ENCODE assay signal across 14 mouse cellular contexts in genomic region chr7:63644002-63644401, GRCm38 (mm10).
"Had no signal": no experiment of that assay in that cellular context is flagged by ENCODE, and none has a peak within 500 bp of the region (broad histone marks: within the 10 kb centered on the region; RNA-seq: fewer than 3 reads in every experiment).

No protein-coding gene starts in this region.

- H3K4me2 ChIP-seq: embryonic facial prominence, embryonic 12.5 days; embryonic facial prominence, embryonic 13.5 days; embryonic facial prominence, embryonic 15.5 days; forebrain, embryonic 12.5 days; forebrain, embryonic 13.5 days; forebrain, embryonic 15.5 days had no signal

- H3K27me3 ChIP-seq: embryonic facial prominence, embryonic 12.5 days; embryonic facial prominence, embryonic 13.5 days; embryonic facial prominence, embryonic 15.5 days; forebrain, embryonic 12.5 days; forebrain, embryonic 13.5 days; forebrain, embryonic 15.5 days had no signal

- H3K36me3 ChIP-seq: embryonic facial prominence, embryonic 10.5 days; embryonic facial prominence, embryonic 12.5 days; embryonic facial prominence, embryonic 13.5 days; embryonic facial prominence, embryonic 15.5 days; forebrain, embryonic 10.5 days; forebrain, embryonic 12.5 days; forebrain, embryonic 15.5 days had no signal

- H3K4me3 ChIP-seq: embryonic facial prominence, embryonic 10.5 days; embryonic facial prominence, embryonic 12.5 days; embryonic facial prominence, embryonic 13.5 days; embryonic facial prominence, embryonic 15.5 days; erythroblast, embryonic 14.5 days; forebrain, embryonic 10.5 days; forebrain, embryonic 12.5 days; forebrain, embryonic 13.5 days; forebrain, embryonic 15.5 days; gastrocnemius, adult 2 months; heart, adult 2 months had no signal

- ATAC-seq: forebrain, embryonic 13.5 days; forebrain, embryonic 14.5 days; forebrain, embryonic 15.5 days; forebrain, embryonic 16.5 days; forebrain, postnatal 0 days had no signal
